Mouse (Mus musculus) kidney, embryonic 14.5 days (tissue): ENCODE measurements around the gene Atp1a1. TPM values are rescaled to one million over a fixed set of nuclear protein-coding genes. Genes with fewer than 3 reads are reported as not detected.

ENCODE experiments used
- ATAC-seq: fragments of 200-750 bp; cut with Nextera tagmentation; 2 replicates; pipeline ENCODE4 v1.8.0; 2017; ENCODE audit warnings: moderate number of reproducible peaks, mild to moderate bottlenecking, moderate TSS enrichment, moderate library complexity; ENCODE audit not compliant: low FRiP score, low TSS enrichment
- H3K27ac ChIP-seq: fragments of 300-500 bp; sonication (generic); 2 replicates; pipeline ENCODE4 v1.5.1; 2014; ENCODE audit warnings: low read depth, mild to moderate bottlenecking, low read length, moderate library complexity, mixed read lengths
- H3K27me3 ChIP-seq: fragments of 300-500 bp; sonication (generic); 2 replicates; pipeline ENCODE4 v1.6.1; 2014; ENCODE audit warnings: mild to moderate bottlenecking, low read length; ENCODE audit not compliant: control insufficient read depth, insufficient read depth
- H3K36me3 ChIP-seq: fragments of 300-500 bp; sonication (generic); 2 replicates; pipeline ENCODE4 v1.6.1; 2014; ENCODE audit warnings: low read length, mixed read lengths; ENCODE audit not compliant: control insufficient read depth, insufficient read depth
- H3K4me1 ChIP-seq: fragments of 300-500 bp; sonication (generic); 2 replicates; pipeline ENCODE4 v1.6.1; 2014; ENCODE audit warnings: low read length, mixed read lengths; ENCODE audit not compliant: control insufficient read depth, insufficient read depth
- H3K4me2 ChIP-seq: fragments of 300-500 bp; sonication (generic); replicated peaks from 2 replicates; pipeline ENCODE4 v1.6.1; 2014; ENCODE audit warnings: low read depth, mild to moderate bottlenecking, low read length
- H3K4me3 ChIP-seq: fragments of 300-500 bp; sonication (generic); 2 replicates; pipeline ENCODE4 v1.5.1; 2014; ENCODE audit warnings: mild to moderate bottlenecking, low read length
- H3K9ac ChIP-seq: fragments of 300-500 bp; sonication (generic); 2 replicates; pipeline ENCODE4 v1.6.1; 2014; ENCODE audit warnings: low read depth, mild to moderate bottlenecking, low read length, moderate library complexity
- H3K9me3 ChIP-seq: fragments of 300-500 bp; sonication (generic); 2 replicates; pipeline ENCODE4 v1.6.1; 2016; ENCODE audit warnings: low read length; ENCODE audit not compliant: control insufficient read depth
- WGBS: fragments of 180-500 bp; shearing (Covaris S2); extraction: QIAGEN DNeasy Blood & Tissue Kit; methylation state at CpG from one replicate; pipeline ENCODE4 v1.1.7; 2014; 5-methylcytosine and 5-hydroxymethylcytosine counted together
- polyA plus RNA-seq: library from polyadenylated mRNA; unstranded; fragments of >200 nt; fragmentation: Nextera tagmentation; extraction: Ambion mirVana; gene quantifications from 2 replicates; pipeline ENCODE4 v1.2.1, GENCODE M21; 2014

Atp1a1 gene
- polyA plus RNA-seq, 1 experiment from 2014 or later, result 280 TPM

DNA sequence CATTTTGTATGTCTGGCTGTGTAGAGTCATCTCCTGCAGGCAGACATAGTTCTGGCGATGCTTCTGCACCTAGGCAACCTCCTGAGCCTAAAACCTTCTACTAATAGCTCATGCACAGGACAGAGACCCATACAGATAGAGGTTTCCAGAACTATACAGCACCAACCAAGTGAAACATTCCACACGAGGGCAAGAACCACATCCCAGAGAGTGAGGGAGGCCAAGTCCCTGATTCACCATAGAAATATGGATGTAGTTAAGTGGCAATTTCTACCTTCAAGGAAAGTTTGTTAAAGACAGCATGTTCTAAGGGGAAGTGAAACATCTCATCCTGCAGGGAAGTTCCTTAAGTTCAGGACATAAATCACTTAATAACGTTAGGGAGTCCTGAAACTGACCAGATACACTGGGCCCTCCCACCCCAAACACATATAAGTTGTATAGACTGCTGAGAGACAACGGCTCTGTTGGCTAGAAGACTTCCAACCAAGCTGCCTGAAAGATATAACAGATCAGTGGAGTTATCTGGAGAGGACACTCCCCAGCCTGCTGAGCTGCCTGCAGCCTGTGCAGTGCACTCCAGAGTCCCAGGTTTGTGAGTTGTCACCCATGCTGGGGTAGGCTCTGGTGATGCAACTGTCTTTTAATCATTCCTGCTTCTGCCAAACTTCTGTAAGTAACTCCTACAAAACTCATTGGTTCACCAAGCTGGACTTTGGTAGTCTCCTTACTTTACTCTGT is 39.7 kb upstream of the Atp1a1 start:
- Histone ChIP-seq H3K4me2 (no peak overlapping the region), H3K27me3 (no peaks in the 10 kb centered on the region), H3K9ac (no peak overlapping the region), H3K9me3 (no peaks in the 10 kb centered on the region), H3K4me1 (peaks cover 3% of the 10 kb centered on the region; the same call in 1 of the 2 replicates), H3K27ac (no peak overlapping the region), H3K4me3 (no peak overlapping the region), H3K36me3 (no peaks in the 10 kb centered on the region)
- no peak for ATAC-seq
- 58% methylated on average over 4 of the region's 4 CpGs for WGBS

DNA sequence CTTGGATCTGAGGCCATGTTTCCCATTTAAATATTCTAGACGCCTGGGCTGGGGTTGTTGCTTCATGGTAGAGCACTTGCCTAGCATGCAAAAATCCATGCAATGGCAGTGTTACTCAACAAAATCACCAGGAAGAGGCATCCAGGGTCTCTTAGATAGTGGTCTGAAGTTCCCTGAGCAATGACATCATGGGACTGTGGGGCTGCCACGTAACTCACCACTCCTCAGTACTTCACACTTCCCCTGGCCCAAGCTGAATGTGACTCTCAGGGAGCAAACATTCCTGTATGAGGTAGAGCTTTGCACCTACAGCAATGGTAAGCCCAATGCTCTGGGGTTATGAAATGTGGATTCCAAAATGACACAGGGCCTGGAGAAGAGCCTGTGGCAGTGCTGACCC is 38.8 kb upstream of the Atp1a1 start:
- Histone ChIP-seq H3K9me3 (no peaks in the 10 kb centered on the region), H3K36me3 (no peaks in the 10 kb centered on the region), H3K9ac (no peak overlapping the region), H3K4me3 (no peak overlapping the region), H3K27me3 (no peaks in the 10 kb centered on the region), H3K4me1 (peaks cover 3% of the 10 kb centered on the region; the same call in 1 of the 2 replicates), H3K27ac (no peak overlapping the region), H3K4me2 (no peak overlapping the region)
- WGBS, result 83% methylated on average over 2 of the region's 2 CpGs
- no peak for ATAC-seq

DNA sequence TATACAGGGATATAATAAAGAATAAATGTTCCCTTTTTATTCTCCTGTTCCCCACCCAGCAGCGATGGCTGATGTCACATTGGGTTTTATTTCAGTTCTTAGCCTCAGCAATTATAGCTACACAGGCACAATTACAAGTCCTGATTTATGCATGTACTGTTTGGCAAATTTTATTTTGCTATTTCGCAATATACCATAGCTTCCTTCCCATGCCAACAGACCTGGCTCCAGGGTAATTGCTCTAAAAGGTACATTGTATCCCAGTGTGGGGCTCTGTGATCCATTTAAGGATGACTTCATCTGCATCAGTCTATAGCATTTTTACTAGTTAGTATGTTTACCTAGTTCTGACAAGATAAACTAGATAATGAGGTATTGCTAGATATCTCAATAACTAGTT is 33.7 kb upstream of the Atp1a1 start:
- Histone ChIP-seq H3K4me3 (no peak overlapping the region), H3K27ac (no peak overlapping the region), H3K27me3 (no peaks in the 10 kb centered on the region), H3K9ac (no peak overlapping the region), H3K36me3 (no peaks in the 10 kb centered on the region), H3K9me3 (no peaks in the 10 kb centered on the region), H3K4me2 (no peak overlapping the region), H3K4me1 (no peaks in the 10 kb centered on the region)
- ATAC-seq, result no peak
- 92% methylated on average over 2 of the region's 2 CpGs for WGBS

DNA sequence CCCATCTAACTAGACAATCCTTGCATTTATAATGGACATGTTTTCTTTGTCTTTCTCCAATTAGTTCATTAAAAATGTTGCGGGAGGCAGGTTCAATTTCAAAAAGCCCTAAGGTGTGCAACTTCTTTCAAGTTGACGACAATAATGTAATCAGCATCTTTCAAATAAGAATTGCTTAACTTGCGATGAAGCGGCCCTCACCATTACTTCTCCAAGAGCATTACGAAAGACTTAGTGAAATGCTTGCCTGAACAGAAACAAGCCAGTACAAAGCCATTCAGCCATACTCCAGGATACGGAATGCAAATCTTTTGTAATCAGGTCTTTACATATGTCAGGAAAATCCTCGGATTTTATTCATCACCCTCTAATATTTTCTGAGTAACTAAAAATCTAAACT is 32.0 kb upstream of the Atp1a1 start:
- no peaks in the 10 kb centered on the region for H3K36me3 ChIP-seq
- no peak for ATAC-seq
- H3K9me3 ChIP-seq, result no peaks in the 10 kb centered on the region
- H3K9ac ChIP-seq, result no peak overlapping the region
- no peak overlapping the region for H3K4me3 ChIP-seq
- no peak overlapping the region for H3K27ac ChIP-seq
- H3K4me1 ChIP-seq, result no peaks in the 10 kb centered on the region
- H3K27me3 ChIP-seq, result no peaks in the 10 kb centered on the region
- 90% methylated on average over 7 of the region's 7 CpGs for WGBS
- H3K4me2 ChIP-seq, result no peak overlapping the region

DNA sequence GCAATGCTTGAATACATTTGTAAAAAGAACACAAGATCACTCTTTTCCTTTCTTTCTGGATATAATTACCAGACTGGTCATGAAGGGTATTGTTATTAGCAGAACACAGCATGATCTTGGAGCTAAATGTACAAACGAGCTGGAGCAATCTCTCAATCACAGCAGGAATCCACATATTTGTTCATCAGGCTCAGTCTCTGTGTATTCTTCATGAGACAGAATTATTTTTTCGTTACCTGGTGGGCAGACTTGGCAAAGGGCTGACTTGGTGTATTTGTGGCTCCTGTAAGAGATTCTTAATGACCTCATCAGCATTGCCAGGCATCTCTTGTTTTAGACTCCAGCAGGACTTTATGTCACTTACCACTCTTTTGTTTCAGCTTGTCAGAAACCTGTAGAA is 31.6 kb upstream of the Atp1a1 start:
- H3K9me3 ChIP-seq, result no peaks in the 10 kb centered on the region
- no peak for ATAC-seq
- WGBS, result 80% methylated on average over 2 of the region's 2 CpGs
- no peak overlapping the region for H3K4me2 ChIP-seq
- no peak overlapping the region for H3K9ac ChIP-seq
- no peaks in the 10 kb centered on the region for H3K27me3 ChIP-seq
- H3K27ac ChIP-seq, result no peak overlapping the region
- no peaks in the 10 kb centered on the region for H3K4me1 ChIP-seq
- no peak overlapping the region for H3K4me3 ChIP-seq
- H3K36me3 ChIP-seq, result no peaks in the 10 kb centered on the region

DNA sequence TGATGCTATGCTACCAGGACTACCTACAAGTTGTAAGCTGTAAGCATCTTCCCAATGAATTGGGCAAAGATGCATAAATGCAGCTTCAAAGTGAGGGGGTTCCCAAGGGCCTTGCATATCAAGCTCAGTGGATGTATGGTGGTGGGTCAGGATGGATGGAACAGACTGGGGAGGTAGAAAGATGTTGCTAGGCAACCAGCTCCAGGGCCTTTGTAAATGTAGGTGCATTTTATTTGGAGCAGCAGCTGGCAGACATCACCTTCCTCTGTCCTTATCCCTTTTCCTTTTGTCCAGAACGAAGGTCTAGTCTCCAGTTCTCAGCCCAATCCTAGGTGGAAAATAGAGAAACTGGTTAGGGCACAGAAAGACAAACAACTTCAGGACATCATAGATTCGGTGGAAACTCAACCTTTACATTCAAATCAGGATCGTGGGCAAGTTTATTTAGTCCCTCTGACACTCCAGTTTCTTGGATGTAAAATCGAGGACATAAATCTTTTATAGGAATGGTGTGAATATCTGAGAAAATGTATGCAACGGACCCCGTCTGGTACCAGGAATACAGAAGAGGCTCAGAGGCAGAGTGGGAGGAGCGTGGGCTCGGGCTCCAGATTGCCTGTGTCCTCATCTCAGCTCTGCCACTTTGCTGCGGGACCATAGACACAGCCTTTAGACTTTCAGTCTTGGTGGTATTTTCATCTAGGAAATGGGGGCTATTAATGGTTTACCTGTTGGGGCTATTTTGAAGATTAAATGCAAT is 29.8 kb upstream of the Atp1a1 start:
- Histone ChIP-seq H3K4me3 (no peak overlapping the region), H3K27me3 (no peaks in the 10 kb centered on the region), H3K36me3 (no peaks in the 10 kb centered on the region), H3K4me2 (no peak overlapping the region), H3K9me3 (no peaks in the 10 kb centered on the region), H3K4me1 (no peaks in the 10 kb centered on the region), H3K27ac (no peak overlapping the region), H3K9ac (no peak overlapping the region)
- 73% methylated on average over 9 of the region's 9 CpGs for WGBS
- no peak for ATAC-seq

DNA sequence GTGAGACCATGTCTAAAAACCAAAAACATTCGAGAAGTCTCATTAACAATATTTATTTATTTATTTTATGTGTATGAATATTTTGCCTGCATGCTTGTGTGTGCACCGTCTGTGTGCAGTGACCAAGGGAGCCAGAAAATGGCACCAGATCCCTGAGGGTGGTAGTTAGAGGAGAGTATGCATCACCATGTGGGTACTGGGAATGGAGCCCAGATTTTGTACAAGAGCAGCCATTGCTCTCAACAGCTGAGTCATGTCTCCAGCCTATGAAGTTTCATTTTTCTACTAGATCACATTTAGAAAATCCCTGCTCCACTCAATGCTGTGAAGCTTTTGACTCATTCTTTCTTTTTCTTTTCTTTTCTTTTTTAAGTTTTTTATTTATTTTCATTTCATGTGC is 23.8 kb upstream of the Atp1a1 start:
- WGBS, result 87% methylated on average over 2 of the region's 2 CpGs
- no peak for ATAC-seq
- H3K36me3 ChIP-seq, result no peaks in the 10 kb centered on the region
- H3K9me3 ChIP-seq, result no peaks in the 10 kb centered on the region
- H3K27ac ChIP-seq, result no peak overlapping the region
- H3K9ac ChIP-seq, result no peak overlapping the region
- no peak overlapping the region for H3K4me2 ChIP-seq
- no peaks in the 10 kb centered on the region for H3K27me3 ChIP-seq
- no peak overlapping the region for H3K4me3 ChIP-seq
- H3K4me1 ChIP-seq, result no peaks in the 10 kb centered on the region

DNA sequence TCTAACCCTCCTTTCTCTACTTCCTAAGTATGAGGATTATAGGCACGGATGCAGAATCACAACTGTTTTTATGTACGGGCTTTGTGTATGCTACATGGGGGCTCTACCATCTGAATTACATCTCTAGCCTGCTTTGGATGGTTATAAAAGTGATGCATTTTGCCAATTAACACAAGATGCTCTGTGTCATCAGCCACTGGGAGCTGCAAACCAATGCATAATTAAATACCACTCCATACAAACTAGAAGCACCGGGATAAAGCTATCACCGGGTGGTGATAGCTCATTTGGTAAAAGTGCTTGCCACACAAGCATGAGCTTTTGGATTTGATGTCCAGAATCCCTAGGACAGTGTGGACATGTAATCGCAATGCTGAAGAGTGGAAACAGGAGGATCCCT is 19.8 kb upstream of the Atp1a1 start:
- H3K4me3 ChIP-seq, result no peak overlapping the region
- H3K9me3 ChIP-seq, result peaks cover 2% of the 10 kb centered on the region; the same call in 1 of the 2 replicates
- H3K27me3 ChIP-seq, result no peaks in the 10 kb centered on the region
- 94% methylated on average over 5 of the region's 5 CpGs for WGBS
- no peak overlapping the region for H3K27ac ChIP-seq
- H3K4me2 ChIP-seq, result no peak overlapping the region
- no peaks in the 10 kb centered on the region for H3K36me3 ChIP-seq
- H3K4me1 ChIP-seq, result no peaks in the 10 kb centered on the region
- H3K9ac ChIP-seq, result no peak overlapping the region
- ATAC-seq, result no peak

DNA sequence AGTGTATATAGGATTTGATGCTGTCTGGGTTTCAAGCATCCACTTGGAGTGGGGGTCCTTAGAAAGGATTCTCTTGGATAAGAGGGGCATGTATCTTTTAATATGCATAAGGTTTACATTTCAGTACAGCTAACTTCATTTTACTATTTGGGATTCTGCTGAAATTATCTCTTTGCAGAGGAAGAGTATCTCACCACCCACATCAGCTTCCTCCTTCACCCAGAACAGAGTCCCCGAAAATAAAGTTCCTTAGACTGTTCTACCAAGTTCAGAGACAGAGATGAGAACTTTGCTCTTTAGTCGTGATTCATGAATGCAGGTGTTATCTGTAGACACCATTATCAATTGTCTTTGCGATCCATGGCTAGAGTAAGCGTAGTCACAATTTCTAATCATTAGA is 14.5 kb upstream of the Atp1a1 start:
- Histone ChIP-seq H3K4me3 (no peak overlapping the region), H3K27me3 (no peaks in the 10 kb centered on the region), H3K4me1 (no peaks in the 10 kb centered on the region), H3K4me2 (no peak overlapping the region), H3K9ac (no peak overlapping the region), H3K36me3 (no peaks in the 10 kb centered on the region), H3K9me3 (peaks cover 2% of the 10 kb centered on the region; the same call in 1 of the 2 replicates), H3K27ac (no peak overlapping the region)
- no peak for ATAC-seq
- 91% methylated on average over 4 of the region's 4 CpGs for WGBS
